11 mouse cellular contexts compared by ENCODE assay signal in genomic region chr6:117910120-117910661, GRCm38 (mm10). TPM values are rescaled to one million over a fixed set of nuclear protein-coding genes. Genes with fewer than 3 reads are reported as not detected.
DNase-seq lines count a peak whose midpoint lies in the region; ATAC-seq and TF ChIP-seq lines count a peak whose summit lies in the region.
"Had no signal": no experiment of that assay in that cellular context is flagged by ENCODE, and none has a peak within 500 bp of the region (broad histone marks: within the 10 kb centered on the region; RNA-seq: fewer than 3 reads in every experiment).

No protein-coding gene starts in this region.

- H3K36me3 ChIP-seq in heart, embryonic 14.5 days (ENCODE audit: control insufficient read depth, insufficient read depth, low read length) = no peaks in the 10 kb centered on the region
- no peaks in the 10 kb centered on the region for H3K36me3 ChIP-seq in stomach, embryonic 14.5 days (ENCODE audit: control insufficient read depth, insufficient read depth, low read length)
- H3K36me3 ChIP-seq in stomach, postnatal 0 days (ENCODE audit: control insufficient read depth, insufficient read depth, low read length) = no peaks in the 10 kb centered on the region
- no peaks in the 10 kb centered on the region for H3K36me3 ChIP-seq in intestine, embryonic 14.5 days (ENCODE audit: control insufficient read depth, insufficient read depth, low read length)
- H3K36me3 ChIP-seq in stomach, embryonic 15.5 days = no peaks in the 10 kb centered on the region
- H3K36me3 ChIP-seq in hindbrain, embryonic 10.5 days = no peaks in the 10 kb centered on the region

- TF ChIP-seq EP300 in stomach, postnatal 0 days (optimal IDR thresholded peaks at IDR 0.05) = no peak

- H3K4me1 ChIP-seq in heart, embryonic 14.5 days (ENCODE audit: control insufficient read depth in 2 of 2, insufficient read depth in 2 of 2, low read length in 2 of 2) = peaks cover 7 to 32% of the 10 kb centered on the region in 2 experiments
- peaks cover 28% of the 10 kb centered on the region for H3K4me1 ChIP-seq in stomach, embryonic 14.5 days (ENCODE audit: control insufficient read depth, insufficient read depth, low read length)
- 0 out of 2 replicates have a peak, but pooled peaks cover 3% of the 10 kb centered on the region for H3K4me1 ChIP-seq in stomach, postnatal 0 days (replicated peaks; ENCODE audit: control insufficient read depth, insufficient read depth)
- peaks cover 24% of the 10 kb centered on the region for H3K4me1 ChIP-seq in intestine, embryonic 14.5 days (replicated peaks; ENCODE audit: control insufficient read depth, insufficient read depth, low read length)
- peaks cover 19% of the 10 kb centered on the region for H3K4me1 ChIP-seq in stomach, embryonic 15.5 days
- H3K4me1 ChIP-seq in hindbrain, embryonic 10.5 days (replicated peaks) = peaks cover 32% of the 10 kb centered on the region

- WGBS in heart, embryonic 14.5 days = 82% methylated on average over 6 of the region's 6 CpGs
- WGBS in stomach, embryonic 14.5 days = 77% methylated on average over 6 of the region's 6 CpGs
- WGBS in stomach, postnatal 0 days = 73% methylated on average over 6 of the region's 6 CpGs
- 86% methylated on average over 6 of the region's 6 CpGs for WGBS in intestine, embryonic 14.5 days
- 79% methylated on average over 6 of the region's 6 CpGs for WGBS in stomach, embryonic 15.5 days
- whole genome bisulfite sequencing in hindbrain, embryonic 10.5 days = 90% methylated on average over 6 of the region's 6 CpGs

- DNase-seq in heart, postnatal 4 days = no peak
- no peak for DNase-seq in stomach, postnatal 0 days (ENCODE audit: low spot score)
- DNase-seq in intestine, embryonic 14.5 days (ENCODE audit: low spot score) = no peak
- DNase-seq in ovary, postnatal 14 days (ENCODE audit: low spot score) = no peak
- DNase-seq in hindbrain, embryonic 10.5 days (ENCODE audit: low spot score) = no peak

- peak overlapping the region; percentile 99; the same call in 1 of the 2 replicates for H3K9ac ChIP-seq in heart, embryonic 14.5 days (ENCODE audit: low read length)
- no peak overlapping the region for H3K9ac ChIP-seq in stomach, embryonic 14.5 days (replicated peaks; ENCODE audit: low read depth, low read length)
- H3K9ac ChIP-seq in stomach, postnatal 0 days (ENCODE audit: low read length) = no peak overlapping the region
- H3K9ac ChIP-seq in intestine, embryonic 14.5 days (ENCODE audit: low read length) = no peak overlapping the region
- no peak overlapping the region for H3K9ac ChIP-seq in stomach, embryonic 15.5 days

- H3K27ac ChIP-seq in heart, embryonic 14.5 days (replicated peaks in 1 of 2; ENCODE audit: control insufficient read depth in 1 of 2, insufficient read depth in 1 of 2, low read depth in 2 of 2, low read length in 2 of 2) = no peak overlapping the region
- H3K27ac ChIP-seq in stomach, embryonic 14.5 days (ENCODE audit: low read length) = no peak overlapping the region
- H3K27ac ChIP-seq in stomach, postnatal 0 days (replicated peaks) = no peak overlapping the region
- no peak overlapping the region for H3K27ac ChIP-seq in intestine, embryonic 14.5 days (ENCODE audit: low read depth)
- no peak overlapping the region for H3K27ac ChIP-seq in stomach, embryonic 15.5 days
- no peak overlapping the region for H3K27ac ChIP-seq in hindbrain, embryonic 10.5 days
- H3K27ac ChIP-seq: hindbrain, postnatal 0 days had no signal

- no peak for TF ChIP-seq CTCF in stomach, postnatal 0 days (IDR thresholded peaks at IDR 0.05; ENCODE audit: low read depth)

- H3K9me3 ChIP-seq in heart, embryonic 14.5 days (ENCODE audit: control insufficient read depth, low read length) = no peaks in the 10 kb centered on the region
- H3K9me3 ChIP-seq in stomach, embryonic 14.5 days (ENCODE audit: control insufficient read depth, low read depth, low read length) = no peaks in the 10 kb centered on the region
- no peaks in the 10 kb centered on the region for H3K9me3 ChIP-seq in stomach, postnatal 0 days (ENCODE audit: control insufficient read depth, low read length)
- H3K9me3 ChIP-seq in intestine, embryonic 14.5 days (ENCODE audit: control insufficient read depth, low read length) = no peaks in the 10 kb centered on the region
- H3K9me3 ChIP-seq in stomach, embryonic 15.5 days = no peaks in the 10 kb centered on the region
- H3K9me3 ChIP-seq in hindbrain, embryonic 10.5 days = no peaks in the 10 kb centered on the region

- no peaks in the 10 kb centered on the region for H3K27me3 ChIP-seq in heart, embryonic 14.5 days (ENCODE audit: control insufficient read depth, insufficient read depth, low read length)
- H3K27me3 ChIP-seq in stomach, embryonic 14.5 days (ENCODE audit: control insufficient read depth, insufficient read depth, low read length) = no peaks in the 10 kb centered on the region
- no peaks in the 10 kb centered on the region for H3K27me3 ChIP-seq in stomach, postnatal 0 days (ENCODE audit: control insufficient read depth, insufficient read depth, low read length)
- H3K27me3 ChIP-seq in intestine, embryonic 14.5 days (replicated peaks; ENCODE audit: control insufficient read depth, insufficient read depth, low read length) = no peaks in the 10 kb centered on the region
- no peaks in the 10 kb centered on the region for H3K27me3 ChIP-seq in stomach, embryonic 15.5 days (replicated peaks)
- no peaks in the 10 kb centered on the region for H3K27me3 ChIP-seq in hindbrain, embryonic 10.5 days (ENCODE audit: insufficient read depth, poor library complexity, severe bottlenecking)

- H3K4me3 ChIP-seq in heart, embryonic 14.5 days (ENCODE audit: control insufficient read depth in 1 of 2, insufficient read depth in 1 of 2, low read depth in 1 of 2, low read length in 2 of 2) = no peak overlapping the region
- H3K4me3 ChIP-seq in stomach, embryonic 14.5 days (ENCODE audit: low read depth, low read length) = no peak overlapping the region
- H3K4me3 ChIP-seq in stomach, postnatal 0 days (ENCODE audit: low read depth, low read length) = no peak overlapping the region
- H3K4me3 ChIP-seq in intestine, embryonic 14.5 days (ENCODE audit: low read depth, low read length) = no peak overlapping the region
- peak overlapping the region; percentile 99; the same call in 1 of the 2 replicates for H3K4me3 ChIP-seq in stomach, embryonic 15.5 days (replicated peaks)
- no peak overlapping the region for H3K4me3 ChIP-seq in hindbrain, embryonic 10.5 days

- H3K4me2 ChIP-seq in heart, embryonic 14.5 days (ENCODE audit: low read length) = no peak overlapping the region; the same call in 1 of the 2 replicates
- peak overlapping the region; percentile 62 for H3K4me2 ChIP-seq in stomach, embryonic 14.5 days (replicated peaks; ENCODE audit: low read depth, low read length)
- no peak overlapping the region for H3K4me2 ChIP-seq in stomach, postnatal 0 days (replicated peaks; ENCODE audit: low read depth)
- H3K4me2 ChIP-seq in intestine, embryonic 14.5 days (ENCODE audit: low read length) = peak overlapping the region; percentile 73; the same call in 1 of the 2 replicates
- peak overlapping the region; percentile 69 for H3K4me2 ChIP-seq in stomach, embryonic 15.5 days

- ATAC-seq in heart, embryonic 14.5 days (ENCODE audit: insufficient number of reproducible peaks, insufficient read depth, low FRiP score, low read depth) = no peak
- ATAC-seq in stomach, embryonic 14.5 days (ENCODE audit: insufficient number of reproducible peaks, insufficient read depth, low FRiP score, low read depth) = no peak
- no peak for ATAC-seq in stomach, postnatal 0 days (ENCODE audit: low FRiP score, low TSS enrichment)
- no peak for ATAC-seq in intestine, embryonic 14.5 days (replicated peaks; ENCODE audit: low FRiP score, low TSS enrichment, low read depth)
- ATAC-seq in stomach, embryonic 15.5 days (ENCODE audit: insufficient read depth, low FRiP score, low read depth) = no peak
- ATAC-seq: hindbrain, postnatal 0 days had no signal

RNA-seq across cellular contexts. Expression of gene Hnrnpf, which starts 10.1 kb away (rescaled TPM):
- 457 and 471 TPM in 2 replicates for polyA plus RNA-seq in heart, embryonic 14.5 days (2014; fragmentation: Nextera tagmentation; extraction: Ambion mirVana)
- 100 to 1,000 TPM; 468 to 481 TPM for total RNA-seq in heart, postnatal 4 days (2021)
- polyA plus RNA-seq in stomach, embryonic 14.5 days (2014; fragmentation: Nextera tagmentation; extraction: Ambion mirVana) = 685 and 701 TPM in 2 replicates
- 388 and 401 TPM in 2 replicates for polyA plus RNA-seq in stomach, postnatal 0 days (2015; fragmentation: Nextera tagmentation; extraction: Ambion mirVana)
- 798 and 814 TPM in 2 replicates for polyA plus RNA-seq in intestine, embryonic 14.5 days (2014; fragmentation: Nextera tagmentation; extraction: Ambion mirVana)
- polyA plus RNA-seq in stomach, embryonic 15.5 days (2015; fragmentation: Nextera tagmentation; extraction: Ambion mirVana) = 705 and 736 TPM in 2 replicates
- 559 and 788 TPM in 2 replicates for polyA plus RNA-seq in hindbrain, embryonic 10.5 days (2016; fragmentation: Nextera tagmentation; extraction: Ambion mirVana)

RNA-seq across cellular contexts. Expression of gene Fxyd4, which starts 27.3 kb away (rescaled TPM):
- 0.73 and 2.5 TPM in 2 replicates for polyA plus RNA-seq in heart, embryonic 14.5 days (2014; fragmentation: Nextera tagmentation; extraction: Ambion mirVana)
- not detected for total RNA-seq in heart, postnatal 4 days (2021)
- polyA plus RNA-seq in stomach, embryonic 14.5 days (2014; fragmentation: Nextera tagmentation; extraction: Ambion mirVana) = 4.4 and 5.0 TPM in 2 replicates
- 4.2 and 5.8 TPM in 2 replicates for polyA plus RNA-seq in stomach, postnatal 0 days (2015; fragmentation: Nextera tagmentation; extraction: Ambion mirVana)
- 1.7 and 3.2 TPM in 2 replicates for polyA plus RNA-seq in intestine, embryonic 14.5 days (2014; fragmentation: Nextera tagmentation; extraction: Ambion mirVana)
- 2.7 and 2.9 TPM in 2 replicates for polyA plus RNA-seq in stomach, embryonic 15.5 days (2015; fragmentation: Nextera tagmentation; extraction: Ambion mirVana)
- polyA plus RNA-seq in hindbrain, embryonic 10.5 days (2016; fragmentation: Nextera tagmentation; extraction: Ambion mirVana) = 2.1 and 2.6 TPM in 2 replicates
- total RNA-seq: hindbrain, postnatal 0 days; layer of hippocampus, adult 18-20 months; left cerebral cortex, postnatal 25 days had no signal

RNA-seq across cellular contexts. Expression of gene Zfp239, which starts 48.3 kb away (rescaled TPM):
- 0.96 and 1.7 TPM in 2 replicates for polyA plus RNA-seq in heart, embryonic 14.5 days (2014; fragmentation: Nextera tagmentation; extraction: Ambion mirVana)
- under 1 TPM; 0.38 to 0.57 TPM for total RNA-seq in heart, postnatal 4 days (2021)
- polyA plus RNA-seq in stomach, embryonic 14.5 days (2014; fragmentation: Nextera tagmentation; extraction: Ambion mirVana) = 7.1 and 7.6 TPM in 2 replicates
- 1.7 and 2.0 TPM in 2 replicates for polyA plus RNA-seq in stomach, postnatal 0 days (2015; fragmentation: Nextera tagmentation; extraction: Ambion mirVana)
- 6.8 and 8.4 TPM in 2 replicates for polyA plus RNA-seq in intestine, embryonic 14.5 days (2014; fragmentation: Nextera tagmentation; extraction: Ambion mirVana)
- polyA plus RNA-seq in stomach, embryonic 15.5 days (2015; fragmentation: Nextera tagmentation; extraction: Ambion mirVana) = 6.0 and 6.4 TPM in 2 replicates
- 9.9 and 12.9 TPM in 2 replicates for polyA plus RNA-seq in hindbrain, embryonic 10.5 days (2016; fragmentation: Nextera tagmentation; extraction: Ambion mirVana)

Comparison
In these comparisons a context has a peak if more than half of its experiments do, and no peak if none do; other contexts are left out.
1. H3K4me2 ChIP-seq: peak in stomach, embryonic 14.5 days (single experiment), intestine, embryonic 14.5 days (single experiment) and stomach, embryonic 15.5 days (single experiment); none in heart, embryonic 14.5 days (single experiment) and stomach, postnatal 0 days (single experiment).